Mouse (Mus musculus) liver, embryonic 13.5 days (tissue): Measurements from ENCODE around the gene Otx2. TPM values are rescaled to one million over a fixed set of nuclear protein-coding genes. Genes with fewer than 3 reads are reported as not detected.

Experiments
- ATAC-seq: fragments of 200-750 bp; cut with Nextera tagmentation; 2 replicates; pipeline ENCODE4 v1.8.0; 2017; ENCODE audit warnings: low read depth, mild to moderate bottlenecking, moderate number of reproducible peaks, moderate library complexity
- DNase-seq: peaks from one replicate; pipeline ENCODE4 v3.0.0; 2022
- H3K27ac ChIP-seq: fragments of 300-500 bp; sonication (generic); 2 replicates; pipeline ENCODE4 v1.5.1; 2015; ENCODE audit warnings: moderate library complexity, mild to moderate bottlenecking, inconsistent platforms
- H3K27me3 ChIP-seq: fragments of 300-500 bp; sonication (generic); 2 replicates; pipeline ENCODE4 v1.6.1; 2015; ENCODE audit warnings: mild to moderate bottlenecking, inconsistent platforms
- H3K36me3 ChIP-seq: fragments of 300-500 bp; sonication (generic); 2 replicates; pipeline ENCODE4 v1.6.1; 2015; ENCODE audit warnings: mild to moderate bottlenecking, inconsistent platforms
- H3K4me1 ChIP-seq: fragments of 300-500 bp; sonication (generic); replicated peaks from 2 replicates; pipeline ENCODE4 v1.6.1; 2015; ENCODE audit warnings: inconsistent platforms
- H3K4me2 ChIP-seq: fragments of 300-500 bp; sonication (generic); 2 replicates; pipeline ENCODE4 v1.6.1; 2015; ENCODE audit warnings: inconsistent platforms, mild to moderate bottlenecking, moderate library complexity
- H3K4me3 ChIP-seq: fragments of 300-500 bp; sonication (generic); replicated peaks from 2 replicates; pipeline ENCODE4 v1.5.1; 2015; ENCODE audit warnings: mild to moderate bottlenecking, inconsistent platforms
- H3K9ac ChIP-seq: fragments of 300-500 bp; sonication (generic); 2 replicates; pipeline ENCODE4 v1.6.1; 2015; ENCODE audit warnings: mild to moderate bottlenecking, inconsistent platforms
- H3K9me3 ChIP-seq: fragments of 300-500 bp; sonication (generic); replicated peaks from 2 replicates; pipeline ENCODE4 v1.6.1; 2016; ENCODE audit warnings: inconsistent platforms
- WGBS: fragments of 180-500 bp; shearing (Covaris S2); methylation state at CpG from one replicate; pipeline ENCODE4 v1.1.7; 2015; ENCODE audit not compliant: insufficient replicate concordance; 5-methylcytosine and 5-hydroxymethylcytosine counted together
- polyA plus RNA-seq: library from polyadenylated mRNA; unstranded; fragments of >200 nt; fragmentation: Nextera tagmentation; extraction: Ambion mirVana; gene quantifications from 2 replicates; pipeline ENCODE4 v1.2.1, GENCODE M21; 2015

Gene Otx2
- polyA plus RNA-seq: not detected in 2 replicates

- no peak for ATAC-seq
- no peak within 1 kb of the TSS for H3K9ac ChIP-seq
- no peak for DNase-seq
- no peak within 1 kb of the TSS for H3K27ac ChIP-seq
- no peak within 1 kb of the TSS for H3K4me3 ChIP-seq
- no peaks in the 10 kb centered on the region; the same call in 1 of the 2 replicates for H3K4me1 ChIP-seq
- H3K9me3 ChIP-seq: no peaks in the 10 kb centered on the region
- peaks cover 94% of the 10 kb centered on the region for H3K27me3 ChIP-seq
- H3K36me3 ChIP-seq: no peaks in the 10 kb centered on the region
- H3K4me2 ChIP-seq: no peak within 1 kb of the TSS
- WGBS: 2% methylated on average over 27 of the region's 27 CpGs
Measured at GRCm38 (mm10) chr14:48673541-48673940, at the start of gene Otx2. Otx2 (minus strand) TSS chr14:48673819.

- H3K9me3 ChIP-seq: no peaks in the 10 kb centered on the region
- H3K4me2 ChIP-seq: no peak overlapping the region
- DNase-seq (no peak), ATAC-seq (no peak)
- no peaks in the 10 kb centered on the region for H3K4me1 ChIP-seq
- H3K9ac ChIP-seq: no peak overlapping the region
- no peak overlapping the region for H3K4me3 ChIP-seq
- H3K36me3 ChIP-seq: no peaks in the 10 kb centered on the region
- H3K27ac ChIP-seq: no peak overlapping the region
- no peaks in the 10 kb centered on the region for H3K27me3 ChIP-seq
- WGBS: 35% methylated on average over 4 of the region's 4 CpGs
Measured at GRCm38 (mm10) chr14:48722763-48723162, 49.1 kb upstream of the Otx2 start.

GRCm38 (mm10) chr14:48719296-48719695 lies 45.7 kb upstream of the Otx2 start:
- WGBS: 49% methylated on average over 3 of the region's 3 CpGs
- H3K4me1 ChIP-seq: no peaks in the 10 kb centered on the region
- no peak for ATAC-seq
- H3K9me3 ChIP-seq: no peaks in the 10 kb centered on the region
- no peaks in the 10 kb centered on the region for H3K36me3 ChIP-seq
- no peaks in the 10 kb centered on the region for H3K27me3 ChIP-seq
- no peak for DNase-seq
- H3K4me3 ChIP-seq: no peak overlapping the region
- H3K4me2 ChIP-seq: no peak overlapping the region
- no peak overlapping the region for H3K27ac ChIP-seq
- H3K9ac ChIP-seq: no peak overlapping the region

- H3K9me3 ChIP-seq: no peaks in the 10 kb centered on the region
- no peak for ATAC-seq
- no peaks in the 10 kb centered on the region for H3K36me3 ChIP-seq
- no peaks in the 10 kb centered on the region for H3K4me1 ChIP-seq
- 39% methylated on average over 8 of the region's 8 CpGs for WGBS
- no peak overlapping the region for H3K4me2 ChIP-seq
- no peak for DNase-seq
- no peaks in the 10 kb centered on the region for H3K27me3 ChIP-seq
- H3K27ac ChIP-seq: no peak overlapping the region
- no peak overlapping the region for H3K4me3 ChIP-seq
- no peak overlapping the region for H3K9ac ChIP-seq
Measured at GRCm38 (mm10) chr14:48717632-48718279, 44.1 kb upstream of the Otx2 start.

- no peaks in the 10 kb centered on the region for H3K9me3 ChIP-seq
- DNase-seq (no peak), ATAC-seq (no peak)
- 67% methylated on average over 4 of the region's 4 CpGs for WGBS
- H3K4me2 ChIP-seq: no peak overlapping the region
- H3K27me3 ChIP-seq: no peaks in the 10 kb centered on the region
- no peaks in the 10 kb centered on the region for H3K36me3 ChIP-seq
- no peak overlapping the region for H3K27ac ChIP-seq
- no peak overlapping the region for H3K4me3 ChIP-seq
- no peak overlapping the region for H3K9ac ChIP-seq
- H3K4me1 ChIP-seq: no peaks in the 10 kb centered on the region
Measured at GRCm38 (mm10) chr14:48716456-48716855, 42.8 kb upstream of the Otx2 start.

- no peak overlapping the region for H3K9ac ChIP-seq
- H3K4me3 ChIP-seq: no peak overlapping the region
- no peaks in the 10 kb centered on the region for H3K9me3 ChIP-seq
- DNase-seq: no peak
- ATAC-seq: no peak
- peaks cover 32% of the 10 kb centered on the region for H3K27me3 ChIP-seq
- H3K27ac ChIP-seq: no peak overlapping the region
- H3K36me3 ChIP-seq: no peaks in the 10 kb centered on the region
- 72% methylated on average over 13 of the region's 13 CpGs for WGBS
- no peak overlapping the region for H3K4me2 ChIP-seq
- H3K4me1 ChIP-seq: no peaks in the 10 kb centered on the region
Measured at GRCm38 (mm10) chr14:48710871-48711370, 37.3 kb upstream of the Otx2 start.

- Histone ChIP-seq H3K36me3 (no peaks in the 10 kb centered on the region), H3K27me3 (peaks cover 32% of the 10 kb centered on the region), H3K9me3 (no peaks in the 10 kb centered on the region), H3K4me1 (no peaks in the 10 kb centered on the region), H3K9ac (no peak overlapping the region), H3K27ac (no peak overlapping the region), H3K4me3 (no peak overlapping the region), H3K4me2 (peak overlapping the region; percentile 40)
- no peak for DNase-seq
- WGBS: 49% methylated on average over 11 of the region's 11 CpGs
- ATAC-seq: no peak
Measured at GRCm38 (mm10) chr14:48710062-48710870, 36.6 kb upstream of the Otx2 start.

- no peaks in the 10 kb centered on the region for H3K36me3 ChIP-seq
- WGBS: 5% methylated on average over 20 of the region's 20 CpGs
- H3K9me3 ChIP-seq: no peaks in the 10 kb centered on the region
- H3K9ac ChIP-seq: no peak overlapping the region
- no peak overlapping the region for H3K27ac ChIP-seq
- H3K4me3 ChIP-seq: peak overlapping the region; percentile 34
- no peak for DNase-seq
- ATAC-seq: peak; percentile 60; the same call in 1 of the 2 replicates
- peak overlapping the region; percentile 40 for H3K4me2 ChIP-seq
- no peaks in the 10 kb centered on the region for H3K4me1 ChIP-seq
- peaks cover 32% of the 10 kb centered on the region for H3K27me3 ChIP-seq
Measured at GRCm38 (mm10) chr14:48709371-48710061, 35.9 kb upstream of the Otx2 start.

GRCm38 (mm10) chr14:48707844-48708383 lies 34.3 kb upstream of the Otx2 start:
- Histone ChIP-seq H3K36me3 (no peaks in the 10 kb centered on the region), H3K4me1 (no peaks in the 10 kb centered on the region), H3K27ac (no peak overlapping the region), H3K4me3 (no peak overlapping the region), H3K9ac (no peak overlapping the region), H3K27me3 (peaks cover 32% of the 10 kb centered on the region), H3K4me2 (no peak overlapping the region), H3K9me3 (no peaks in the 10 kb centered on the region)
- ATAC-seq (no peak), DNase-seq (no peak)
- 27% methylated on average over 6 of the region's 6 CpGs for WGBS

GRCm38 (mm10) chr14:48707391-48707790 lies 33.8 kb upstream of the Otx2 start:
- no peaks in the 10 kb centered on the region for H3K9me3 ChIP-seq
- no peaks in the 10 kb centered on the region for H3K36me3 ChIP-seq
- H3K27me3 ChIP-seq: peaks cover 32% of the 10 kb centered on the region
- H3K9ac ChIP-seq: no peak overlapping the region
- no peak overlapping the region for H3K27ac ChIP-seq
- no peaks in the 10 kb centered on the region for H3K4me1 ChIP-seq
- no peak for DNase-seq
- no peak overlapping the region for H3K4me3 ChIP-seq
- no peak overlapping the region for H3K4me2 ChIP-seq
- no peak for ATAC-seq
- WGBS: 61% methylated on average over 5 of the region's 5 CpGs

- Histone ChIP-seq H3K27me3 (no peaks in the 10 kb centered on the region; the same call in 1 of the 2 replicates), H3K27ac (no peak overlapping the region), H3K4me3 (no peak overlapping the region), H3K9me3 (no peaks in the 10 kb centered on the region), H3K4me2 (no peak overlapping the region), H3K4me1 (no peaks in the 10 kb centered on the region), H3K9ac (no peak overlapping the region), H3K36me3 (no peaks in the 10 kb centered on the region)
- 54% methylated on average over 8 of the region's 8 CpGs for WGBS
- ATAC-seq: no peak
- DNase-seq: no peak
Measured at GRCm38 (mm10) chr14:48700790-48701370, 27.3 kb upstream of the Otx2 start.
